Comparison of ENCODE assay signal across 8 mouse cellular contexts in genomic region chr14:99299022-99299481, GRCm38 (mm10). TPM values are rescaled to one million over a fixed set of nuclear protein-coding genes. Genes with fewer than 3 reads are reported as not detected.
DNase-seq lines count a peak whose midpoint lies in the region; ATAC-seq and TF ChIP-seq lines count a peak whose summit lies in the region.

No protein-coding gene starts in this region.

- peak; percentile 10 for DNase-seq in cerebellum, adult 11 months
- DNase-seq in forebrain, embryonic 14.5 days (ENCODE audit: low spot score): peak; percentile 58
- DNase-seq in heart, postnatal 0 days (ENCODE audit: low spot score): peak; percentile 37
- DNase-seq in kidney, postnatal 36 days: peak; percentile 61 to 80
- DNase-seq in lung, embryonic 14.5 days: peak; percentile 65
- peak; percentile 39 for DNase-seq in ovary, postnatal 10 days (ENCODE audit: low spot score)
- DNase-seq in thymus, postnatal 0 days (ENCODE audit: low spot score): peak; percentile 9

- H3K4me1 ChIP-seq in ES-Bruce4 (ENCODE audit: control insufficient read depth, insufficient read depth, low read length): peaks cover 3% of the 10 kb centered on the region
- H3K4me1 ChIP-seq in forebrain, embryonic 14.5 days (ENCODE audit: control insufficient read depth, insufficient read depth, low read length): no peaks in the 10 kb centered on the region
- no peaks in the 10 kb centered on the region for H3K4me1 ChIP-seq in heart, postnatal 0 days (ENCODE audit: control insufficient read depth, insufficient read depth)
- H3K4me1 ChIP-seq in lung, embryonic 14.5 days (ENCODE audit: insufficient read depth): no peaks in the 10 kb centered on the region

- ATAC-seq in forebrain, embryonic 14.5 days: peak; percentile 83
- peak; percentile 74 for ATAC-seq in heart, postnatal 0 days (ENCODE audit: insufficient read depth, low read depth)
- peak; percentile 78 for ATAC-seq in lung, embryonic 14.5 days (ENCODE audit: insufficient read depth)

- TF ChIP-seq CTCF in ES-Bruce4 (IDR thresholded peaks at IDR 0.05; ENCODE audit: low read depth, low read length): no peak
- TF ChIP-seq CTCF in heart, postnatal 0 days (IDR thresholded peaks at IDR 0.05; ENCODE audit: low read depth): peak; percentile 16
- no peak for TF ChIP-seq CTCF in lung, embryonic 14.5 days (IDR thresholded peaks at IDR 0.05; ENCODE audit: low read depth)

- no peaks in the 10 kb centered on the region for H3K27me3 ChIP-seq in ES-Bruce4 (ENCODE audit: control insufficient read depth, insufficient read depth, low read length, poor library complexity, severe bottlenecking)
- peaks cover 4% of the 10 kb centered on the region; the same call in 1 of the 2 replicates for H3K27me3 ChIP-seq in forebrain, embryonic 14.5 days (replicated peaks; ENCODE audit: control insufficient read depth, insufficient read depth, low read length)
- H3K27me3 ChIP-seq in heart, postnatal 0 days (ENCODE audit: control insufficient read depth, insufficient read depth, low read length): peaks cover 8% of the 10 kb centered on the region; the same call in 1 of the 2 replicates
- peaks cover 32% of the 10 kb centered on the region for H3K27me3 ChIP-seq in lung, embryonic 14.5 days (ENCODE audit: insufficient read depth, low read length)

- TF ChIP-seq EP300 in ES-Bruce4 (IDR thresholded peaks at IDR 0.05; ENCODE audit: insufficient read depth, low read depth, low read length): no peak
- TF ChIP-seq EP300 in heart, postnatal 0 days (IDR thresholded peaks at IDR 0.05; ENCODE audit: low read depth): no peak

- H3K9ac ChIP-seq in ES-Bruce4 (ENCODE audit: low read depth, poor library complexity, severe bottlenecking): peak overlapping the region; percentile 98
- H3K9ac ChIP-seq in forebrain, embryonic 14.5 days (ENCODE audit: low read length): peak overlapping the region; percentile 71
- H3K9ac ChIP-seq in heart, postnatal 0 days (replicated peaks; ENCODE audit: low read depth, low read length): peak overlapping the region; percentile 39
- peak overlapping the region; percentile 68 for H3K9ac ChIP-seq in lung, embryonic 14.5 days

- H3K4me2 ChIP-seq in forebrain, embryonic 14.5 days (ENCODE audit: low read length): peak overlapping the region; percentile 95
- H3K4me2 ChIP-seq in heart, postnatal 0 days (ENCODE audit: low read depth, low read length): peak overlapping the region; percentile 99
- H3K4me2 ChIP-seq in lung, embryonic 14.5 days: peak overlapping the region; percentile 98

- TF ChIP-seq POLR2A in ES-Bruce4 (IDR thresholded peaks at IDR 0.05; ENCODE audit: insufficient read depth, low read length): no peak

- H3K4me3 ChIP-seq in ES-Bruce4 (ENCODE audit: low read depth, low read length): peak overlapping the region; percentile 100
- H3K4me3 ChIP-seq in forebrain, embryonic 14.5 days (ENCODE audit: low read depth, low read length): peak overlapping the region; percentile 69
- peak overlapping the region; percentile 68 for H3K4me3 ChIP-seq in heart, postnatal 0 days (ENCODE audit: low read depth, low read length)
- H3K4me3 ChIP-seq in lung, embryonic 14.5 days (ENCODE audit: low read depth, low read length): peak overlapping the region; percentile 70

- WGBS in forebrain, embryonic 14.5 days: under 1% methylated on average over 56 of the region's 60 CpGs
- WGBS in heart, postnatal 0 days: under 1% methylated on average over 58 of the region's 60 CpGs
- under 1% methylated on average over 59 of the region's 60 CpGs for WGBS in lung, embryonic 14.5 days

- H3K27ac ChIP-seq in ES-Bruce4 (ENCODE audit: insufficient read depth, low read length): 0 out of 2 replicates have a peak overlapping the region, but pooled peaks have one; percentile 46
- peak overlapping the region; percentile 27; the same call in 1 of the 2 replicates for H3K27ac ChIP-seq in forebrain, embryonic 14.5 days (ENCODE audit: low read depth, low read length)
- H3K27ac ChIP-seq in heart, postnatal 0 days (ENCODE audit: low read depth): no peak overlapping the region
- H3K27ac ChIP-seq in lung, embryonic 14.5 days (ENCODE audit: low read depth): peak overlapping the region; percentile 72

- H3K9me3 ChIP-seq in ES-Bruce4 (replicated peaks; ENCODE audit: control insufficient read depth, insufficient read depth, low read length, poor library complexity, severe bottlenecking): no peaks in the 10 kb centered on the region
- H3K9me3 ChIP-seq in forebrain, embryonic 14.5 days (replicated peaks; ENCODE audit: control insufficient read depth, low read length): no peaks in the 10 kb centered on the region
- H3K9me3 ChIP-seq in heart, postnatal 0 days (replicated peaks; ENCODE audit: control insufficient read depth, low read length): no peaks in the 10 kb centered on the region
- H3K9me3 ChIP-seq in lung, embryonic 14.5 days (ENCODE audit: low read depth, low read length): no peaks in the 10 kb centered on the region

- peaks cover 39% of the 10 kb centered on the region for H3K36me3 ChIP-seq in ES-Bruce4 (ENCODE audit: control insufficient read depth, insufficient read depth, low read length, poor library complexity, severe bottlenecking)
- no peaks in the 10 kb centered on the region for H3K36me3 ChIP-seq in forebrain, embryonic 14.5 days (ENCODE audit: control insufficient read depth, insufficient read depth, low read length)
- H3K36me3 ChIP-seq in heart, postnatal 0 days (replicated peaks; ENCODE audit: control insufficient read depth, insufficient read depth, low read length): 0 out of 2 replicates have a peak, but pooled peaks cover 3% of the 10 kb centered on the region
- H3K36me3 ChIP-seq in lung, embryonic 14.5 days (ENCODE audit: insufficient read depth): 0 out of 2 replicates have a peak, but pooled peaks cover 6% of the 10 kb centered on the region

RNA-seq across cellular contexts. Expression of gene Klf5, which starts 0.6 kb away (rescaled TPM):
- polyA plus RNA-seq in ES-Bruce4 (2011; ENCODE audit: insufficient read depth, insufficient read length, low read depth, missing spikeins): 122 and 125 TPM in 2 replicates
- 2.3 and 3.7 TPM in 2 replicates for polyA plus RNA-seq in forebrain, embryonic 14.5 days (2014; fragmentation: Nextera tagmentation; extraction: Ambion mirVana)
- 0.11 and 2.7 TPM in 2 replicates for total RNA-seq in heart, postnatal 0 days (2014; rRNA removed; ENCODE audit: low replicate concordance)
- 0.83 and 1.5 TPM in 2 replicates for polyA plus RNA-seq in heart, postnatal 0 days (2015; fragmentation: Nextera tagmentation; extraction: Ambion mirVana)
- 15.7 and 16.3 TPM in 2 replicates for polyA plus RNA-seq in lung, embryonic 14.5 days (2014; fragmentation: Nextera tagmentation; extraction: Ambion mirVana)
- 1.6 and 2.3 TPM in 2 replicates for polyA plus RNA-seq in thymus, postnatal 0 days (2015; fragmentation: Nextera tagmentation; extraction: Ambion mirVana)

Comparison
In these comparisons a context has a peak if more than half of its experiments do, and no peak if none do; other contexts are left out.
1. H3K9ac ChIP-seq: peak in every context shown above with its lines; median percentile 98 in ES-Bruce4; 71 in forebrain, embryonic 14.5 days; 68 in lung, embryonic 14.5 days; 39 in heart, postnatal 0 days.
2. DNase-seq: peak in every context shown above with its lines; median percentile 70 in kidney, postnatal 36 days; 65 in lung, embryonic 14.5 days; 58 in forebrain, embryonic 14.5 days; 39 in ovary, postnatal 10 days; 37 in heart, postnatal 0 days; 10 in cerebellum, adult 11 months; 9 in thymus, postnatal 0 days.